Mouse (Mus musculus): ENCODE measurements around the gene Rab31.
"Not testable (repeated sequence)": the region's sequence is repeated elsewhere in the genome, so short reads cannot be mapped to it uniquely, and the experiment has no call there.

The Rab31 gene

DNA sequence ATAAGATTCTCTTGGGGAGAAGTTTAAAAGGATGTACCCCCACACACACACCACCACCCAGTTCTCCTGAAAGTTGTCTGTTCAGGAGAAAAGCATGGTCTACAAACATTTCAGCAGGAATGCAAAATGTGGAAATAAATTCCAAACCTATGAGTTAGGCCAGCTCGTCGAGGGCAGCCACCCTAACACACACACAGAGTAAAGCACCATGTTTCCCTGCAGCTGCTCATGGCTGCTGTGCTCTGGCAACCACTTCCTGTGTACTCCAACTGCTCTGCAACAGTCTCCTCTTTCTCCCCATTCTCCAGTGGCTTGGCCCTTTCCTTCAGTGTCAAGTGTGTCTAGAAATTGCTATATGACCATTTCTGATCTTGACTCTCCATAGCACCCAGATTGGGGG is 114.1 kb downstream of the Rab31 start:
- no peak for DNase-seq

GRCm38 (mm10) chr17:65657958-65658357 is 114.6 kb downstream of the Rab31 start:
- DNase-seq = no peak

GRCm38 (mm10) chr17:65656731-65657130 is 115.8 kb downstream of the Rab31 start:
- DNase-seq = no peak

- DNase-seq = no peak
These were observed 116.5 kb downstream of the Rab31 start for GRCm38 (mm10) chr17:65656076-65656475.

- no peak for DNase-seq
These were observed 116.9 kb downstream of the Rab31 start for GRCm38 (mm10) chr17:65655608-65656007.

DNA sequence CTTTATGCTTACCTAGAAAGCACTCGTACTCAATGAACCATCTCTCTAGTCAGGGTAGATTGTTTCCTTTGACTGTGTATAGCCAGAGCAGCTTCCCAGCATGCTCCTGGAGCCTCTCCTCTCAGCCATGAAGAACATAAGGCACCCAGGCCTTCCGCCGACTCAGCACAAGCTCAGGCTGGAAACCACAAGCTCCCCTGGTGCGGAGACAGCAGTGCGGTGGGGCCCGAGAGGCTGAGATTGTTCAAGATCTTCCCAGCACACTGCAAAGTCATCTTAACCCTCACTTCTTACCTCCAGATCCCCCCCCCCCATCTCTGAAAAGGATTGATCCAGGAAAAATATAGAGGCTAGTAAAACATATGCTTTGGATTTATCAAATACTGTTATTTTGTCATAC is 122.0 kb downstream of the Rab31 start:
- DNase-seq = no peak

DNA sequence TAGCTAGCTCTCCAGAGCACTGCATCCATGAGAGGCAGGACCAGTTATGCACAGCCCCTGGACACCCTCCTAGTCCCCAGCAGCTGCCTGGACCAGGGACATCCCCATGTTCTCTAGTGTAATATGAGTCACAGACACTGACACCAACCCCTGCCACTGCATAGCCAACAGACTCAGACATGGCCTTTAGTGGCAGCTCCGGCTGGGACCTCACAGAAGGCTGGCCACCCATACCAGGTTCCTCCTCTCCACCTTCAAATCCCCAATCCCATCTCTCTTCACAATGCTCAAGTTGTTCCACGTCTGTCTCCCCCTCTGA is 123.4 kb downstream of the Rab31 start:
- DNase-seq = no peak

DNA sequence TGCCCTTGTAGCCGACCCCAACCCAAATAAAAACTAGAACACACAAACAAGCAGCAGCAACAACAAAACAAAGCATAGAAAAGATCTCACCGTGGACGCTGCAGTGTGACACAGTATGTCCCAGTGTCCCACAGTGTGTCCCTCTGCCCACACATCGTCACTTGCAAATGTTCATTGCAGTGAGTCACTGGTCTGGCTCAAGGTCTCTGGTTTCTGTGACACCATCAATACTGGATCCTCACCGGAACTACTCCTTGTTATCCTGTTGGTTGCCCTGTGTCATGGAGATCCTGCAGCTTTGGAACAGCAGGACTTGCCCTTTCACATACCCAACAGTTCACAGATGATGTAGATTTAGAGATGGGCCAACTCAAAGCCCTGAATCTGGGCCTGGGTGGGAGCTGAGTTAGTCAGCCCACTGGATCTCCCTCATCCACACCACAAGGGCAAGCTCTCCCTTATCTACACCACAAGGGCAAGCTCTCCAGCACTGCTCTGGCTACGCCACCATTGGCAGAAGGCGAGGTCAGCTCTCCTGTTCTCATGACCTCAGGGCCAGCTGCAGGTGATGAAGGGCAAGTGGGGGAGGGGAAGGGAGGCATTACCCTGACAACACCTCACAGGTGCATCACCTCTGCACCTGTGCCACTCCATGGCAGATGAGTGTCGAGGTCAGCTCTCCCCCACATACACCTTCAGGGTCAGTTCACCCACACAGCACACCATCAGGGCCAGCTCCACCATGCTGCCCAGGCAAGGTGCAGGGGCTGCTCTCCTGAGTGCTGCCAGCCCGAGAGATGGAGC is 124.0 kb downstream of the Rab31 start:
- DNase-seq = no peak

GRCm38 (mm10) chr17:65647961-65648360 is 124.6 kb downstream of the Rab31 start:
- no peak for DNase-seq

DNA sequence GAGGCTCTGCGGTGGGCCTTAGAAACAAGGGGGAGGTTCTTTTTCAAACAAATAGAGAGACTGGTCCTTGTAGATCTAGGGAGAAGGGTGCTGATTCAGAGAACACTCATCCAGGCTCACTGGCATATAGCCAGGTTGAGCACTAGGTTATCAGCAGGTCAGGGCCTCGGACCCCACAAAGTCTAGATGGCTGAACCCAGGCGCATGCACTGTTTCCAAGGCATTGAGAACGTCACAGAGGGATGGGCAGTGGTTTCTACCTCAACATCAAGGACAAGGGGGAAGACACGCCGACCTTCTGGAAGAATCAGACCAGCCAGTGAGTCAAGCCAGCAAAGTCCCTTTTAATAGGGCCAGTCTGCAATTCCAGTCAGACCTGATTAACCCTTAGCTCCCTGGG is 125.3 kb downstream of the Rab31 start:
- DNase-seq = no peak

- no peak for DNase-seq
These were observed 129.0 kb downstream of the Rab31 start for GRCm38 (mm10) chr17:65643579-65643978.

DNA sequence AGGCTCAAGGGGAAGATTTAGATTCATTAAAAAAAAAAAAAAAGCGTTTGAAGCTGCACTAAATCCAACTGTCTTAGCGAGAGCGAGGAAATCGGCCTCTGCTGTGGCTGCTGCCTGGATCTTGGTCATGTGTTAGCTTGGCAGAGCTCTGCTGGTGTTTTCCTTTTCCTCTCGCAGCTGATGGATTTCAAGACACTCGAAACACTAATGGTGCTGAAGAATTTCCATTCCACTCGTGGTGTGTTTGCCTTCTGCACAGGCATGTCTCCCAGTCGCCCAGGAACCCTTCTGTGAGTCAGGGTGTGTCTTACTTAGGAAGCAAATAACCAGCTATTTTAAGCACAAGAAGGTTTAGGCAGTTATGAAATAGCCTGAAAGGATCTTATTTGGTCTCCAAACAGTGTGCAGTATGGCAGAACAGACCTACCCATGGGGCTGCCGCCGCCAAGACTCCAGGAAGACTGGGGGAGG is 129.5 kb downstream of the Rab31 start:
- peak; percentile 28 to 53 for DNase-seq

DNA sequence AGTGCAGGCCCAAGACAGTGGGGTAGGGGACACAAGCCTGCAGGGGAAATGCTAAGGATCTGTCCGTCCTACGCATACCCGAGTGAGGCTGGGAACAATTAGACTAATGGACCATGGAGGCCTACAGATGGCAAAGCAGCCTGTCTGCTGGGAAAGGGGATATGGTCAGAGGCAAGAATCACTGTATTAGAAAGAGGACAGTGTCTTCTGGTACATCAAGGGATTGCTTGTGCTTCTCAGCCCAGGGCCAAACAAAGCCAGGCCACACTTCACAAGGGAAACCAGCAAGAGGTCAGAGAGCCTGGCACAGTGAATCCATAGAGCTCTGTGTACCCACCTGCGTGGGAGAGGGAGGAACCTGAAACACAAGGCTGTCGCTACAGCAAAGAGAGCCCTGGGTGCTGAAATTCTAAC is 130.0 kb downstream of the Rab31 start:
- peak; percentile 35 to 52 for DNase-seq

- DNase-seq = no peak
These were observed 130.8 kb downstream of the Rab31 start, which contains the start of gene Txndc2 for GRCm38 (mm10) chr17:65641734-65642218. Gene Txndc2 (minus strand): TSS chr17:65642168.

DNA sequence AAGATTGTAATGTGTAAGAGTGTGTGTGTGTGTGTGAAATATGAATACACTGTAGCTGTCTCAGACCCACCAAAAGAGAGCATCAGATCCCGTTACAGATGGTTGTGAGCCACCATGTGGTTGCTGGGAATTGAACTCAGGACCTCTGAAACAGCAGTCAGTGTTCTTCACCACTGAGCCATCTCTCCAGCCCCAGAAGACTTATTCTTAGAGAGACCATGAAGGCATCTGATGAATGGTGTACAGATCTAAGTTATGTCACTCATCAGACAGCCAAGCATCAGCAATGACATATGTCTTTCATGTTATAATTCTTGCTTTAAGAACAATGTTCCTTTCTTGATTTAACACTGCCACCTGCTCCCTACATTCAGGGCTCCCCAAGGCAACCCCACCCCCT is 133.4 kb downstream of the Rab31 start:
- DNase-seq = no peak

DNA sequence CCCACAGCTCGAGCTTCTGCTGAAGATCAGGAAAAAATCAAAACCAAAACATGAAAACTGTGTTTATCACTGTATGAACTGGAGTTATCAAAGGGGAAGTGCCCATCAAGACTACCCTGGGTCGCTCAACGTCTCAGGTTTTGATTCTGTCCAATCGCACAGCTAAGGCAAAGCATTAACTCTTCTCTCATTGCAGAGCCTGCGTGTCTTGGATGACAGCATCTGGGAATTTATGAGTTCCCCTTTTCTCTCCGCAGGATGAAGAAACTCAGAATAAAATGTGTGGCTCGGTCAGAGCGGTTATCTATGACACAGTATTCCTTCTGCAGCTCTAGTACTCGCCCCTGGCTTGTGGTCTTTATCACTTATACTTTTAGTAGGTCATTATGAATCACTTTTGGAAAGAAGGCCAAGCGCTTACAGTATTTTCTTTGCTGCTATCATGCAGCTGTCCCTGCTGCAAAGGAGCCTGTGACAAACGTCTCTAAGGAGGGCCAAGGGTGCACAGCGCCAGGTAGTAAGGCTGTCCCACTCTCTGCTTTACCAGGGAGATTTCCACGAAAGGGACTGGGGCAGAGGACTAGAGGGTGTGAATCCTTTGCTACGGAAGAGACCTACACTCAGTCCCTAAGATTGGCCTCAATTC is 136.7 kb downstream of the Rab31 start:
- DNase-seq = no peak

- DNase-seq = no peak
These were observed 142.6 kb downstream of the Rab31 start for GRCm38 (mm10) chr17:65629943-65630342.

GRCm38 (mm10) chr17:65628823-65629532 is 143.6 kb downstream of the Rab31 start:
- not testable (repeated sequence) for DNase-seq

GRCm38 (mm10) chr17:65626301-65626700 is 146.3 kb downstream of the Rab31 start:
- DNase-seq = no peak

DNA sequence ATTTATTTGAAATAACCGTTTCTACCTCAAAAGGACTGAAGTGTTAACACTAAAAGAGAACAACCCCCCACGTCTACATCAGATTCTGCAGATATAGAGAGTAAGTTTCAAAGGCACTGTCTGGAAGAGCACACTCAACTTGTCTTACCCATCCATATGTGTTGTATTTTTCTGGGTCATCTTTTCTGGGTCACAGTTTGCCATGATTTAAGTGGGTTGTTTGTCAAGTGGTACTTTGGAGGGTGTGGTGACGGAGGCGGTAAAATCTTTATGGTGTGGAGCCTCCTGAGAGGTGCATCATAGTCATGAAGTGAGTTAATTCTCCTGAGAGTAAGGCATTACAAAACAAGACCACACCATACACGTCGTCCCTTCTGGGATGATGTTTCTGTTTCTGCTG is 147.0 kb downstream of the Rab31 start:
- DNase-seq = no peak

DNA sequence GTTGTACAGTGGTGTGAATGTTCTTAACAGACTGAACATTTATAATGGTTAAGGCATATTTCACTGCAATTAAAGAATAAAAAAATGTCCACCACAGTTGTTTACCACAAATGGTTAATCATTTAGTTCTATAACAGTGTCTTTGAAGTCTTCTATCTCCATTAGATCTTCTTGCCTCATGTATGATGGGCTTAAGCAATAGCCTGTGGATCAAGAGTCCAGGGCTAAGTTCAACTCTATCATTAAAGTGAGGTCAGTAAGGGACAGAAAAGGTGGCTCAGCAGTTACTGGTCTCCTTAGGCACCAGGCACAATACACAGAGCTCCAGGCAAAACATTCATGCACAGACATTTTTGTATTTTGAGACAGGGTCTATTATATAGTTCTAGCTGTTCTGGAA is 149.4 kb downstream of the Rab31 start:
- no peak for DNase-seq

DNA sequence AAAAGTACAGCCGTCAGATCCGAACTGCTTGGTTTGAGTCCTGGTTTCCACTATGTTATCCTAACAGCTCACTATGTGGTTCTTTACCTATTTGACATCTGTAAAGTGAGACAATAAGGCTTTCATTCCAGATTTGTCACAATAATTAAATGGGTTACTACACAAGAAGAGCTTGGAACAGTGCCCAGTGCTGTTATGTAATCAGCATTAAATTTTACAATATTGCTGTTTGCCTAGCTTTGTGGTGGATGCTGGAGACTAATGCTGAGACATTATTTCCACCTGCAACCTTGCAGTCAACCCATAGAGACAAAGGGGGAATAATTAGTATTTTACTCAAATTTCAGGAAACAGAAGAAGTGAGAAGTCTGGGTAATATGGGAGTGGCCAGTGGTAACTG is 154.1 kb downstream of the Rab31 start:
- no peak for DNase-seq

DNA sequence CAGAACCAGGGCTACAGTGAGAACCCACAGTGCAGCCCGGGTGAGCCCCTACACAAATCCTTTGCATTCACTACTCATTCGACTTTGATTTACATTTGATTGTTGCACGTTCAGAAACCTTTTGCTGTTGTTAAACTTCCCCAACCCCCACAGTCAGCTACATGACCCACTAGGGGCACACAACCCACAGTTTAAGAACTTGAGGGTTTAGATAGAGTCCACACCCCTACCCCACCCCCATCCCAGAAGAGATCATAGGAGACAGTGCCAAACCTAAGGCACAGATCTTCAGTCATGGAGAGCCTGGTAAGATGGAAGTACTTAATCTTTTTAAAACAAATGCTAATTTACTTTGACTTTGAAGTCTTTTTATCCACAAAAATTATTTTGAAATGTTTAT is 156.9 kb downstream of the Rab31 start:
- DNase-seq = no peak

DNA sequence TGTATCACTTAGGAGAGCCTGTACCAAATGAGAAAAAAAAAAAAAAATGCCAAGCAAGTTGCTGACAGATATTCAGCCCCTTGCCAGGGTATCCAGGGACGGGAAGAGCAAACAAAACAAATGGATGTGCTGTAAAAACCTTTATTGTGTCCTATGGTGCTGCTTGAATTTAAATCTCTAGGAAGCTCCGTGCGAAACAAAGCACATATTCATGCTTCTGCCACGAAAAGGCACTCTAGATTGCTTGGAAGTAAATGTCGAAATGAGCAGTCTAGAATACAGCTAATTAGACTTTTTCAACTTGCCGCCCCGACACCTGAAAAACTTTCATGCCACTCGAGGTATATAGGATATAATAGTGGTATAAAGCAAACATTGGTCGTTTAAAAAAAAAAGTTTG is 158.1 kb downstream of the Rab31 start:
- DNase-seq = no peak

Data from cerebellum, postnatal 10 days (tissue).